Mouse (Mus musculus) stomach, embryonic 15.5 days (tissue): ENCODE results near the gene Sec13. TPM values are rescaled to one million over a fixed set of nuclear protein-coding genes. Genes with fewer than 3 reads are reported as not detected.

Source experiments
- ATAC-seq: fragments of 200-750 bp; cut with Nextera tagmentation; 2 replicates; pipeline ENCODE4 v1.8.0; 2017; ENCODE audit warnings: low read depth, moderate number of reproducible peaks, moderate TSS enrichment; ENCODE audit not compliant: insufficient read depth, low FRiP score
- H3K27ac ChIP-seq: fragments of 300-500 bp; sonication (generic); 2 replicates; pipeline ENCODE4 v1.5.1; 2015; ENCODE audit warnings: mild to moderate bottlenecking, inconsistent platforms
- H3K27me3 ChIP-seq: fragments of 300-500 bp; sonication (generic); replicated peaks from 2 replicates; pipeline ENCODE4 v1.6.1; 2015; ENCODE audit warnings: inconsistent platforms
- H3K36me3 ChIP-seq: fragments of 300-500 bp; sonication (generic); 2 replicates; pipeline ENCODE4 v1.6.1; 2015; ENCODE audit warnings: inconsistent platforms
- H3K4me1 ChIP-seq: fragments of 300-500 bp; sonication (generic); 2 replicates; pipeline ENCODE4 v1.6.1; 2015; ENCODE audit warnings: inconsistent platforms
- H3K4me2 ChIP-seq: fragments of 300-500 bp; sonication (generic); 2 replicates; pipeline ENCODE4 v1.6.1; 2015; ENCODE audit warnings: mild to moderate bottlenecking, inconsistent platforms
- H3K4me3 ChIP-seq: fragments of 300-500 bp; sonication (generic); replicated peaks from 2 replicates; pipeline ENCODE4 v1.5.1; 2015; ENCODE audit warnings: inconsistent platforms
- H3K9ac ChIP-seq: fragments of 300-500 bp; sonication (generic); 2 replicates; pipeline ENCODE4 v1.6.1; 2015; ENCODE audit warnings: inconsistent platforms
- H3K9me3 ChIP-seq: fragments of 300-500 bp; sonication (generic); 2 replicates; pipeline ENCODE4 v1.6.1; 2016; ENCODE audit warnings: inconsistent platforms
- WGBS: fragments of 180-500 bp; shearing (Covaris S2); methylation state at CpG from one replicate; pipeline ENCODE4 v1.1.7; 2015; 5-methylcytosine and 5-hydroxymethylcytosine counted together
- polyA plus RNA-seq: library from polyadenylated mRNA; unstranded; fragments of >200 nt; fragmentation: Nextera tagmentation; extraction: Ambion mirVana; gene quantifications from 2 replicates; pipeline ENCODE4 v1.2.1, GENCODE M21; 2015

Sec13 gene
- 234 and 251 TPM in 2 replicates for polyA plus RNA-seq

DNA sequence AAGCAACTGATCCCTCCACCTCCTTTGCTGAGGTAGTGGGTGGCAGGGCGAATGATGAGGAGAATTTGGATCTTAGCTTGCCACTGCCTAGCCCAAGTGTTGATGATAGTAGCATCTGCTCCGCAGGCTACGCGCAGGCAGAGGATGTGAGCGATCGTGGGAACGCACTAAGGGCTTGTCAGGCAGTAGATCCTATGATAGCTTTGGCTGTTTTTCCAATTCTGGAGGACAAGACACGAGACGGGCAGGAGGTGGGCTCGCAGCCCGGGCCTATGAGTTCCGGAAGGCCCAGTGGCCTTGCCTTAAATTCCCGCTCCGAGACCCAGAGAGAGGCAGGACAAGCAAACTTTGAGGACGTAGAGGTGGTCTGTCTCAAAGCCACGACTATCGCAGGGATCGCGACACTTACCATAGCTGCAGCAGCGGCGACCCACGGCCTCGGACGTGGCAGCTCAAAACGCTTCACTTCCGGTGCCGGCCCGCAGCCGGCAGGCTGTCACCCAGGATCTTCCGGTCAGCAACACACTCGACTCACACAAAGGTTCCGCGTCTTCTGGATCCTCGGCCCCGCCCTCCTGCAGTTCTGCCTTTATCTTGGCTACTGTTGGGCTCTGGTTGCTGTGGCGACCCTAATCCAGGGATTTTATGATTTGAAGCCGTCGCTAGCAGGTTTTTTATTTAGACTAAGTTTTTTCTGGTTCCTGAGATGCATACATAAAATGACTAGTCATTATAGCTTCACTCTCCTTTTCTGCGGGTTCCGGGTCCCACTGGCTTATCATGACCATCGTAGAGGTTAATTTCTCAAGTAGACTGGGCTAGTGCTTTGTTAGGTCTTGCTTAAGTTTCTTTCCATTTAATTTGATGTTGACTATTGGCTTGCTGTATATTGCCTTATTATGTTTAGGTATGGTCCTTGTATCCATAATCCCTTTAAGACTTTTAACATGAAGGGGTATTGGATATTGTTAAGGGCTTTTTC, at the start of gene Sec13:
Gene Sec13 (minus strand): TSS at position 508 of the 982 bp plus-strand sequence.
- H3K4me3 ChIP-seq = peak within 1 kb of the TSS; percentile 88
- no peaks in the 10 kb centered on the region for H3K27me3 ChIP-seq
- no peaks in the 10 kb centered on the region for H3K9me3 ChIP-seq
- 7% methylated on average over 41 of the region's 41 CpGs for WGBS
- H3K4me1 ChIP-seq = peaks cover 9% of the 10 kb centered on the region
- H3K4me2 ChIP-seq = peak within 1 kb of the TSS; percentile 75
- ATAC-seq = peak; percentile 72
- peaks cover 13% of the 10 kb centered on the region for H3K36me3 ChIP-seq
- peak within 1 kb of the TSS; percentile 49; the same call in 1 of the 2 replicates for H3K27ac ChIP-seq
- H3K9ac ChIP-seq = peak within 1 kb of the TSS; percentile 66

DNA sequence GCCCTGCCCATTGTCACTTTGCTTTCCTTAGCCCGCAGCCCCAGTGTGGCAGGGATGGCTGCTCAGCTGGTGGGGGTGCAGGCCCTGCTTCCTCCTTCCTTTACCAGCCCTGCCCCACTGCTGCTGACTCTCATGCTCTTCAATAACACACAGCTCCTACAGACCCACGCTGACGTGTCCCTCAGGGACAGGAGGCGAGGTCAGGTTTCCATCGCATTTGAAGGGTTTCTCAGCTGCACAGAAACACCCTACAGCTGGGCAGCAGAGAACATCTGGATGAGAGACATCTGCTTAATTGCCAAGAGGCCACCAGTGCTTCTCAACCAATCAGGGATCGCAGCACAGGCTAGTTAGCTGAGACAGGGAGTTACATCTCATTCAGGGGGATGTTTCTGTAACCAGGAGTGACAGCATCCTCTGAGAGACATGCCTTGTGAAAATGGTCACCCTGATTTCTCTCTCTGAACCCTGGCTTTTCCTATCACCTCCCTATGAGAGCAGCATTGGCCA, 47.0 kb upstream of the Sec13 start:
- no peak for ATAC-seq
- Histone ChIP-seq H3K36me3 (no peaks in the 10 kb centered on the region), H3K27me3 (no peaks in the 10 kb centered on the region), H3K9me3 (no peaks in the 10 kb centered on the region), H3K4me3 (no peak overlapping the region), H3K27ac (no peak overlapping the region), H3K9ac (no peak overlapping the region), H3K4me2 (no peak overlapping the region), H3K4me1 (0 out of 2 replicates have a peak, but pooled peaks cover 6% of the 10 kb centered on the region)
- 27% methylated on average over 6 of the region's 6 CpGs for WGBS

DNA sequence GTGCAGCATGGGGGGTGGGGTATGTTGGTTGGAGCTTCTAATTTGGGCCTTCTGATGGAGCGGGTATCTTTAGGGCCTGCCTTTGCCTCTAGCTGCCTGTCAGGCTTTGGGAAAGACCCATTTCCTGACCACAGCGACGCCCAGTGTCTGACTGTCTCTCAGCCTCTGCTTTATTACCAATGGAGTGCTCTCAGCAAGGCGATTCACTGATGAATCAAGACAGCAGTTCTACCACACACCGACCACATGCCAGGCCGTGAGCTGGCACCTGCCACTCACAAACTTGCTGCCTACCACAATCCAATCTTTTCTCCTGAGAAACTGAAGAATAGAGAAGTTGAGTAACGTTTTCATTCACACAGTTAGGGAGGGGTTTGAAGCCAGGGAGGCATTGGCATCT, 45.1 kb upstream of the Sec13 start:
- Histone ChIP-seq H3K9ac (no peak overlapping the region), H3K4me2 (no peak overlapping the region), H3K9me3 (no peaks in the 10 kb centered on the region), H3K4me1 (0 out of 2 replicates have a peak, but pooled peaks cover 6% of the 10 kb centered on the region), H3K4me3 (no peak overlapping the region), H3K27ac (no peak overlapping the region), H3K36me3 (no peaks in the 10 kb centered on the region), H3K27me3 (no peaks in the 10 kb centered on the region)
- 79% methylated on average over 7 of the region's 7 CpGs for WGBS
- no peak for ATAC-seq

DNA sequence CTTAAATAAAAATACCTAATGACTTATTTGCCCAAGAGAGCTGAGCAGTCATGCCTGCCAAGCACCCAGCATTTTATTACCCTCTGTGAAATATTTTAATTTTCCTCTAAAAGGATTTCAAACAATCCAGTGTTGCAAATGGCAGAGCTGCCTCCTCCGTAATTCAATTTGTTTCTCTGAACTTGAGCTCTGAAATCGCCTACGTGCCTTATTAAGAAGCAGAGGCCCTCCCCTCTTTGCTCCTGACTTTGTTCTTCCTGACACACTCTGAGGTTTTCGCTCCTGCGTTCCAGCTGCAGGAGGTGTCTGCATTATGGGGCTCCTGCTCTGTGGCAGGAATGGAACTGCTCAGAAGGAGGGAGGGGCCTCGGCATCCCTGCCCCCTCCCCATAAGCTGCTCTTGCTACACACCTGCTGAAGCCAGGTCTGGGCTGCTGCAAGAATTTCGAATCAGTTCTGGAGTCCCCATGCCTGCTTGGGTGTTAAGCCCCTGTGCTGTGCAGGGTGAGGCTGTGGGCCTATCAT, 37.7 kb upstream of the Sec13 start:
- no peak overlapping the region for H3K4me2 ChIP-seq
- H3K36me3 ChIP-seq = no peaks in the 10 kb centered on the region
- H3K27ac ChIP-seq = no peak overlapping the region
- H3K9ac ChIP-seq = no peak overlapping the region
- H3K4me3 ChIP-seq = no peak overlapping the region
- 57% methylated on average over 7 of the region's 7 CpGs for WGBS
- H3K4me1 ChIP-seq = no peaks in the 10 kb centered on the region
- no peaks in the 10 kb centered on the region for H3K9me3 ChIP-seq
- H3K27me3 ChIP-seq = no peaks in the 10 kb centered on the region
- no peak for ATAC-seq

DNA sequence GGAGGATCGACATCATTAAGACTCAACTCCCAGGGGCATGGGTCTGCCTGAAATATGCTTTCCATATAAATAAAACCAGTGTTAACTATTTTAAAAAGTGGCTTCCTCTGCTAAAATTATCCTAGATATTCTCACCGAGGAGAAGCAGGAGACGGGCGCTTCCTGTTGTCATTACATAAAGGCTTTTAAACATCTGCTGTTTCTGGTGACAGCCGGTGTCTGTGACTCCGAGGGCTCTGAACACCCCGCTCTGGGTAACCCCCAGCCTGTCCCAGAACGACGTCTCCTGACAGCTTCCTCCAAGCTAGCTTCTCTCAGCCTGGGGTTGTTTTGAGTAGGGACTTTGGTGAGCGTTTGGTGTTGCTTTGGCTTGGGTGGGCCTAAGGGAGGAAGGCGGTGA, 28.3 kb upstream of the Sec13 start:
- ATAC-seq = no peak
- H3K36me3 ChIP-seq = no peaks in the 10 kb centered on the region
- H3K27ac ChIP-seq = no peak overlapping the region
- H3K4me3 ChIP-seq = no peak overlapping the region
- WGBS = 53% methylated on average over 11 of the region's 11 CpGs
- no peaks in the 10 kb centered on the region for H3K4me1 ChIP-seq
- H3K9me3 ChIP-seq = no peaks in the 10 kb centered on the region
- H3K4me2 ChIP-seq = no peak overlapping the region
- H3K9ac ChIP-seq = no peak overlapping the region
- no peaks in the 10 kb centered on the region for H3K27me3 ChIP-seq

DNA sequence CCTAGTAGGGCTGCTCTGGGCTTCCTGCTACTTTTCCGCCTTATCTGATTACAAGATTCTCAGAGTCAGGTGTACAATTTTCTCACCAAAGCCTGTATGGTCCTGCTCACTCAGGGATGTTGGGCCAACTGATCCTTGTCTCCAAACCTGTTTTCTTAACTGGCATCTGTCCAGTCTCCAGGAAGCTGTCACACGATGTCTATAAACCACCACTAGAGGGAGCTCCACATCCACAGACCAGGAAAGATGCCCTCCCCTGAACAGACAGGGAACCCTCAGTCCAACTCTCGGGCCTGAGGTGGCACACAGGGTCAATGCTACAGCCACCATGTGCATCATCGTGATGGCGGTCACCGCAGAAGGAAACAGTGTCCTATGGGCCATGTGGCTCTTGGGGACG, 21.1 kb upstream of the Sec13 start:
- no peak; the same call in 1 of the 2 replicates for ATAC-seq
- no peak overlapping the region for H3K4me3 ChIP-seq
- no peaks in the 10 kb centered on the region for H3K36me3 ChIP-seq
- no peak overlapping the region for H3K4me2 ChIP-seq
- H3K4me1 ChIP-seq = no peaks in the 10 kb centered on the region
- no peak overlapping the region for H3K27ac ChIP-seq
- H3K9ac ChIP-seq = no peak overlapping the region
- H3K9me3 ChIP-seq = no peaks in the 10 kb centered on the region
- 31% methylated on average over 7 of the region's 7 CpGs for WGBS
- no peaks in the 10 kb centered on the region for H3K27me3 ChIP-seq

DNA sequence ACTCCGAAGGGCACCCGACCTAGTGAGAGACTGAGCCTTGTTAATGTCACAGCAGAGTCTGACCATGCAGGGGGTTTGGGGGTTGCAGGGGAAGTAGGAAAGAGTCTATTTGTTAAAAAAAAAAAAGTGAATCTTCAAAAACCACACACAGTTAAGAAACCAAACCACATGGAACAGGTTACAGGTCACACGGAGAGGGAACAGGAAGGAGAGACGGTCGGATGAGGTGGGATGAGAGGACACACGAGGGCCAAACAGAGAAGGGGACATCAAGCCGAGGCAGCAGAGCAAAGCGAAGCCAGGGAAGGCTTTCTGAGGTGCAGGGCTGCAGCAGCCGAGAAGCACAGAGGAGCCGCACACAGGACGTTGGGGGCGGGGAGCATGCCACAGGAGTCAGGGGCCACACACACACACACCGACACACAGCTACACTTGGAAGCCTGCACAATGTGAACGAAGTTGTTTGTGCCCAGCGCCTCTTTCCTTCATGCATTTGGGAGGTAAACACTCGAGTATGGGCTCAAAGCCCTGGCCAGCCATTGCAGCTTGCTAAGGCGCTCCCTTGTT, 8.7 kb upstream of the Sec13 start:
- no peak for ATAC-seq
- peaks cover 13% of the 10 kb centered on the region for H3K27me3 ChIP-seq
- no peaks in the 10 kb centered on the region for H3K4me1 ChIP-seq
- H3K9me3 ChIP-seq = no peaks in the 10 kb centered on the region
- no peak overlapping the region for H3K4me2 ChIP-seq
- WGBS = 59% methylated on average over 17 of the region's 17 CpGs
- H3K4me3 ChIP-seq = no peak overlapping the region
- H3K9ac ChIP-seq = no peak overlapping the region
- no peaks in the 10 kb centered on the region for H3K36me3 ChIP-seq
- H3K27ac ChIP-seq = no peak overlapping the region

DNA sequence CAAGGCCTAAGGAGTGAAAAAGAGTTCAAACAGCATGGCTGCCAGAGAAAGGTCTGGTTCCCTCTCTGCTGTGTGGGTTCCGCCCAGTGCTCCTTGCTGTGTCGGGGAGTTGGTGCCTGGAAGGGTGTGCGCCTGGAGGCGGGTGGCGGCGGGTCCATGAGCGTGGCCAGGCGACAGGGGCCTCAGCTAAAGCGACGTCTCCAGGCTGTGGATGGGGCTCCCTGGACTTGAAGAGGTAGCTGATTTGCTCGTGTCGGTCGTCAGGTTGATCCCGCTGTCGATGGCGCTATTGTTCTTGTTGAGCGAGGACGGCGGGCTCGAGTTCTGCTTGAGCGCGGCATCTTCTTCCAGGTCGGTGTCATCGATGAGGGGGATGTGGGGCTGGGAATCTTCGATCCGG, 7.8 kb upstream of the Sec13 start:
- H3K27ac ChIP-seq = no peak overlapping the region
- ATAC-seq = no peak
- no peaks in the 10 kb centered on the region for H3K9me3 ChIP-seq
- H3K4me3 ChIP-seq = no peak overlapping the region
- no peaks in the 10 kb centered on the region for H3K4me1 ChIP-seq
- H3K27me3 ChIP-seq = peaks cover 13% of the 10 kb centered on the region
- peak overlapping the region; percentile 43 for H3K4me2 ChIP-seq
- 26% methylated on average over 26 of the region's 26 CpGs for WGBS
- no peak overlapping the region for H3K9ac ChIP-seq
- H3K36me3 ChIP-seq = no peaks in the 10 kb centered on the region

DNA sequence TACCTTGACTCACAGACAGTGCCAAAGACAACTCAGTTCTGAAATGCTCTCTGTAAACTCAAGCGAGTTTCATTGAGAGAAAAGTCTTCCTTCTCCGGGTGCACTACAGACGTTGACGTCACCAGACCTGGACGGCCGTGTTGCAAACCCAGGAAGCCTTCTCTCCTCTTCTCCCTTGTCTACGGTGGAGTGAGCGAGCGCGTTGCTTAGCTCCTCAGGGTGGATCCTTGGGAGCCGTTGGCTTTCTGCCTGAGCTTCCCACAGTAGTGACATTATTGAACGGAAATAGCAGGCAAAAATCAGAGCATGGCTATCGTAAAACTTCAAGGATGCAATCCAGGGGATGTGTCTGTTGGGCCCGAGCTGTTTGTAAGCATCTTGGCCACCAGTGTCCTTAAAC, 6.7 kb upstream of the Sec13 start:
- Histone ChIP-seq H3K27me3 (peaks cover 13% of the 10 kb centered on the region), H3K27ac (no peak overlapping the region), H3K9me3 (no peaks in the 10 kb centered on the region), H3K4me2 (no peak overlapping the region), H3K36me3 (no peaks in the 10 kb centered on the region), H3K4me3 (no peak overlapping the region), H3K9ac (no peak overlapping the region), H3K4me1 (no peaks in the 10 kb centered on the region)
- no peak for ATAC-seq
- 82% methylated on average over 14 of the region's 14 CpGs for WGBS

DNA sequence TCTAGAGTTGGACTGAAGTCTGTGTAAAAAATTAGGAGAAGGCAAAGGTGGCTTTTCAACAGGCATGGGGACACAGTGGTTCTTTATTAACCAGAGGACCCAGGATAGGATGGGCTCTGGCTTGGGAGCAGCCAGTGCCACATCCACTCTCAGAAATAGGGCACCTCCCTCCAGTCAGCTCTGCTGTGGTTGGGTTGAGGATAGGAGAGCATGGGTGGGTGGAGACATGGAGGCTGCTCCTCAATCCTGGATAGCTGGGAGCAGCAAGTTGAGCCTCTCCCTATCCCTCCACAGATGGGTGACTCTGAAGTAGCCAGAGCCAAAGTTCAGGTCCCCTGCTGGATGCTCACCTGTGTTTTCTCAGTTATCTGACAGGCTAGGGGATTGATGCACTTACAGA, 4.6 kb upstream of the Sec13 start:
- Histone ChIP-seq H3K4me1 (no peaks in the 10 kb centered on the region), H3K4me2 (no peak overlapping the region), H3K9me3 (no peaks in the 10 kb centered on the region), H3K27me3 (peaks cover 13% of the 10 kb centered on the region), H3K9ac (no peak overlapping the region), H3K4me3 (no peak overlapping the region), H3K36me3 (no peaks in the 10 kb centered on the region), H3K27ac (no peak overlapping the region)
- no peak for ATAC-seq

DNA sequence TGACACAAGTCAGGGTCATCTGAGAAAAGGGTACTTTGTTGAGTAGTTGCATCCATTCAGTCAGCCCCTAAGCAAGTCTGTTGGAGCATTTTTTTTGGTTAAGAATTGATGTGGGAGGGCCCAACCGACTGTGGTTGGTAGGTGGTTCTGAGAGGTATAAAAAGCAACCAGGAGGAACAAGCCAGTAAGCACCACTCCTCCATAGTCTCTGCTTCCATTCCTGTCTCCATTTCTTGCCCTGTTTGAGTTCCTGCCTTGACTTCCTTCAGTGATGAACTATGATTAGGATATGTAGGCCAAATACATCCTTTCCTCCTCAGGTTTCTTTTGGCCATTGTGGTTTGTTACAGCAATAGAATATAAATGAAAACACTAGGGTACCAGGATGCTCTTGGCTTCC, 2.6 kb upstream of the Sec13 start:
- no peak for ATAC-seq
- H3K27me3 ChIP-seq = 0 out of 2 replicates have a peak, but pooled peaks cover 2% of the 10 kb centered on the region

DNA sequence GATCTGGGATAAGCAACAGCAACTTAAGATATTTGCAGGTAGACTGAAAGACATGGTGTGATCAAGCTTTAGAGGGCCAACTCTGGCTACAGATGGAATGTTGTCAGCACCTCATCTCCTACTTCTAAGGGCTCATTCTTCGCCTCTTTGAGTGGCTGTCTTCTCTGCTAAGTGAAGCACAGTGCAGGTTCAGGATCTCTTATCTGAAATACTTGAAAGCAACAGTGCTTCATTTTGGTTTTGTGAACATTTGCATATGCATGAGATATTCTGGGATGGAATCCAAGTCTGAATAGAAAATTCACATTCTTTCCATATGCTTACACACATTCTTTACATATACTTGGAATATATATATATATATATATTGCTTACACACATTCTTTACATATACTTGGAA, 1.8 kb upstream of the Sec13 start:
- 0 out of 2 replicates have a peak, but pooled peaks cover 2% of the 10 kb centered on the region for H3K27me3 ChIP-seq
- no peak overlapping the region for H3K4me3 ChIP-seq
- no peak for ATAC-seq
- 76% methylated on average over 1 of the region's 1 CpGs for WGBS
- H3K36me3 ChIP-seq = no peaks in the 10 kb centered on the region
- peaks cover 9% of the 10 kb centered on the region for H3K4me1 ChIP-seq
- no peak overlapping the region for H3K27ac ChIP-seq
- no peak overlapping the region for H3K4me2 ChIP-seq
- H3K9ac ChIP-seq = no peak overlapping the region
- H3K9me3 ChIP-seq = no peaks in the 10 kb centered on the region

More for the DNA sequence above, 2.6 kb upstream of the Sec13 start:
- H3K9me3 ChIP-seq = no peaks in the 10 kb centered on the region
- H3K4me1 ChIP-seq = peaks cover 9% of the 10 kb centered on the region
- H3K36me3 ChIP-seq = no peaks in the 10 kb centered on the region
- 44% methylated on average over 1 of the region's 1 CpGs for WGBS
- H3K27ac ChIP-seq = no peak overlapping the region
- no peak overlapping the region for H3K9ac ChIP-seq
- no peak overlapping the region for H3K4me3 ChIP-seq
- H3K4me2 ChIP-seq = no peak overlapping the region
